In the genomic region with DNA sequence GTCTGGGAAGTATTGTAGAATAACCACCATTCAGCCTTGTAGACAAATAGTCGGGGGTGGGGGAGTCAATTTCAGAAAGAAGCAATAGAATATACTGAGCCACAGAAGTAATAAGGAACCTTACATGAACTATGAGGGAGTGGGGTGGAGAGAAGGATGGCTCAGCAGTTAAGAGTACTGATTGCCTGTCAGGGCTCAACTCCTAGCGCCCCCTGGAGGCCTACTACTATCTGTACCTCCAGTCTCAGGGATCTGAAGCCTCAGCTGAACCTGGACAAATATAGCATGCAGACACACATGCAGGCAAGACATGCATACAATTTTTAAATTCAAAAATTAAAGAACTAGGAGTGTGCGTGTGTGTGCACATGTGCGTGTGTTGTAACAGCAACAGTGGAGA, we compare ENCODE assay signal across 9 mouse cellular contexts.
A peak's percentile ranks its signal among the peaks of the same experiment; 100 is the strongest.
DNase-seq lines count a peak whose midpoint lies in the region; ATAC-seq and TF ChIP-seq lines count a peak whose summit lies in the region.
"Had no signal": no experiment of that assay in that cellular context is flagged by ENCODE, and none has a peak within 500 bp of the region (broad histone marks: within the 10 kb centered on the region; RNA-seq: fewer than 3 reads in every experiment).

No protein-coding gene starts in this region.

- DNase-seq in heart, postnatal 14 days = peak; percentile 23 to 49
- DNase-seq in heart, adult 8-10 months (ENCODE audit: low spot score) = no peak
- peak; percentile 25 to 28 for DNase-seq in B cell, adult 2 months
- peak; percentile 32 for DNase-seq in adipocyte (ENCODE audit: low spot score)
- DNase-seq in embryo, embryonic 11 days = peak; percentile 74
- peak; percentile 2 for DNase-seq in large intestine, adult 2 months (ENCODE audit: low read depth, low spot score)
- DNase-seq in midbrain, postnatal 0 days (ENCODE audit: low spot score) = peak; percentile 58

- no peak overlapping the region for H3K4me3 ChIP-seq in midbrain, postnatal 0 days (ENCODE audit: low read depth, low read length)
- H3K4me3 ChIP-seq: limb, embryonic 13.5 days had no signal

- no peaks in the 10 kb centered on the region for H3K27me3 ChIP-seq in midbrain, postnatal 0 days (ENCODE audit: insufficient read depth, low read length)
- H3K27me3 ChIP-seq: limb, embryonic 13.5 days had no signal

- H3K4me1 ChIP-seq in midbrain, postnatal 0 days (ENCODE audit: insufficient read depth, low read length) = no peaks in the 10 kb centered on the region

- H3K36me3 ChIP-seq in midbrain, postnatal 0 days (ENCODE audit: insufficient read depth, low read length) = no peaks in the 10 kb centered on the region
- H3K36me3 ChIP-seq: limb, embryonic 13.5 days had no signal

- H3K9ac ChIP-seq in midbrain, postnatal 0 days (replicated peaks; ENCODE audit: low read length, poor library complexity, severe bottlenecking) = no peak overlapping the region
- H3K9ac ChIP-seq: limb, embryonic 13.5 days had no signal

- peak; percentile 57 for TF ChIP-seq CTCF in midbrain, postnatal 0 days (IDR thresholded peaks at IDR 0.05)

- H3K4me2 ChIP-seq in midbrain, postnatal 0 days (ENCODE audit: low read depth, low read length, poor library complexity, severe bottlenecking) = no peak overlapping the region
- H3K4me2 ChIP-seq: limb, embryonic 13.5 days had no signal

- intact Hi-C loops in heart, postnatal 14 days (cut with DNase I) = loop anchor here (2.0 to 5.0 kb wide), 2 partner anchors 133 to 567 kb away; no protein-coding TSS in a partner anchor

- no peaks in the 10 kb centered on the region for H3K9me3 ChIP-seq in midbrain, postnatal 0 days (ENCODE audit: low read length)
- H3K9me3 ChIP-seq: limb, embryonic 13.5 days had no signal

- ATAC-seq in midbrain, postnatal 0 days (ENCODE audit: low FRiP score) = 0 out of 2 replicates have a peak, but pooled peaks have one; percentile 31
- no peak for ATAC-seq in monocyte, adult 5-6 weeks (replicated peaks; ENCODE audit: insufficient number of reproducible peaks, low FRiP score, low TSS enrichment, poor library complexity, severe bottlenecking)

- no peak overlapping the region for H3K27ac ChIP-seq in midbrain, postnatal 0 days (ENCODE audit: low read depth, low read length)
- H3K27ac ChIP-seq: limb, embryonic 13.5 days had no signal

- 55% methylated on average over 4 of the region's 4 CpGs for WGBS in large intestine, adult 2 months
- WGBS in midbrain, postnatal 0 days = 46% methylated on average over 4 of the region's 4 CpGs
